Mouse (Mus musculus) stomach, embryonic 16.5 days (tissue): ENCODE measurements at regions not wholly inside any gene's neighbourhood (a gene's known extent, or its start where the extent isn't known, plus 50 kb on each side); places are given as distances from the start of the nearest gene placed in this dataset.

Experiments
- ATAC-seq: fragments of 200-750 bp; cut with Nextera tagmentation; 2 replicates; pipeline ENCODE4 v1.8.0; 2017; ENCODE audit warnings: moderate number of reproducible peaks, moderate TSS enrichment; ENCODE audit not compliant: insufficient read depth, low FRiP score
- H3K27ac ChIP-seq: fragments of 300-500 bp; sonication (generic); 2 replicates; pipeline ENCODE4 v1.5.1; 2014; ENCODE audit warnings: low read length
- H3K27me3 ChIP-seq: fragments of 300-500 bp; sonication (generic); 2 replicates; pipeline ENCODE4 v1.6.1; 2014; ENCODE audit warnings: low read length, control low read depth, mixed read lengths; ENCODE audit not compliant: control insufficient read depth, insufficient read depth
- H3K36me3 ChIP-seq: fragments of 300-500 bp; sonication (generic); 2 replicates; pipeline ENCODE4 v1.6.1; 2014; ENCODE audit warnings: low read length; ENCODE audit not compliant: control insufficient read depth, insufficient read depth
- H3K4me1 ChIP-seq: fragments of 300-500 bp; sonication (generic); 2 replicates; pipeline ENCODE4 v1.6.1; 2014; ENCODE audit warnings: low read length, control low read depth, mixed read lengths; ENCODE audit not compliant: control insufficient read depth, insufficient read depth
- H3K4me2 ChIP-seq: fragments of 300-500 bp; sonication (generic); 2 replicates; pipeline ENCODE4 v1.6.1; 2014; ENCODE audit warnings: low read depth, low read length, mixed read lengths
- H3K4me3 ChIP-seq: fragments of 300-500 bp; sonication (generic); replicated peaks from 2 replicates; pipeline ENCODE4 v1.5.1; 2014; ENCODE audit warnings: mild to moderate bottlenecking, low read length
- H3K9ac ChIP-seq: fragments of 300-500 bp; sonication (generic); 2 replicates; pipeline ENCODE4 v1.6.1; 2014; ENCODE audit warnings: low read length
- H3K9me3 ChIP-seq: fragments of 300-500 bp; sonication (generic); replicated peaks from 2 replicates; pipeline ENCODE4 v1.6.1; 2016; ENCODE audit warnings: low read length, control low read depth; ENCODE audit not compliant: control insufficient read depth
- WGBS: fragments of 180-500 bp; shearing (Covaris S2); extraction: QIAGEN DNeasy Blood & Tissue Kit; methylation state at CpG from one replicate; pipeline ENCODE4 v1.1.7; 2014; 5-methylcytosine and 5-hydroxymethylcytosine counted together

- H3K36me3 ChIP-seq: no peaks in the 10 kb centered on the region
- H3K9ac ChIP-seq: no peak overlapping the region
- no peaks in the 10 kb centered on the region for H3K9me3 ChIP-seq
- no peaks in the 10 kb centered on the region for H3K27me3 ChIP-seq
- H3K27ac ChIP-seq: no peak overlapping the region
- H3K4me3 ChIP-seq: no peak overlapping the region
- H3K4me2 ChIP-seq: no peak overlapping the region
- no peak for ATAC-seq
- H3K4me1 ChIP-seq: no peaks in the 10 kb centered on the region
Observed at GRCm38 (mm10) chr2:81089121-81089520, 472.1 kb downstream of the Nup35 start.

DNA sequence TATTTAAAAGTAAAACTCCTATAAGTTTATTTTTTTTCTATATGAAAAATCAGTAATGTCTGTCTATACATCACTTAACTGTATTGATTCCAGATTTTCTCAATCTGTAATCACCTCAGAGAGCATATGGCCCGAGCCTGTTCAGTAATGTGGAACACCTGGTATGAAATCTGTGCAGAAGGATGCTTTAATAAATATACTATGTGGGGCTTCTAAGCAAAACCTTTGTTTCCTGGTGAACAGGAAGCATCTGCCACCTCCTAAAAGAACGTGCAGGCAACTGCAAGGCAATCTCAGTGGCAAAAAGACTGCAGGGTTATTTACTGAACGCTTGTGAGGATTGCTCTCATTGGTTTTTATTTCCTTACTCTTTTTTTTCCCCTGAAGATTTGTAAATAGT is 488.8 kb downstream of the Nup35 start:
- whole genome bisulfite sequencing: 44% methylated on average over 3 of the region's 3 CpGs
- no peak overlapping the region for H3K9ac ChIP-seq
- H3K4me3 ChIP-seq: no peak overlapping the region
- H3K4me2 ChIP-seq: no peak overlapping the region
- no peaks in the 10 kb centered on the region for H3K36me3 ChIP-seq
- H3K27me3 ChIP-seq: no peaks in the 10 kb centered on the region
- no peaks in the 10 kb centered on the region for H3K4me1 ChIP-seq
- no peak overlapping the region for H3K27ac ChIP-seq
- ATAC-seq: no peak
- H3K9me3 ChIP-seq: no peaks in the 10 kb centered on the region

DNA sequence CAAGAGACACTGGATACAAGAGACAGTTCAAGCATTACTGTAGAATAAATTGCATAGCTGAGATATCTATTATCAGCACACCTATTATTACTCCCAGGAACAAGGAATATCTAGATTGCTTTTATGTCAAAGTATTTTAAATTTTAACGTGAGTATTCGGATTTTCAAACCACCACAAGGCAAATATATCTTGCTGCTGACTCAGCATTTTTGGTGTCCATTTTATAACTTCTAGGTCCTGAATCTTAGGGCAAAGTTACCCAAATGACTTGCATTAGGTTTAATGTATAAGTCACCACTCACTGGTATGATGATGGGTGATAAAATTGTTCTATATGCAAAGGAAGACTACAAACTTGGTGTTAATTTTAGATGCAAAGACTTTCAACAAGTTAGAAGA is 501.7 kb downstream of the Nup35 start:
- 88% methylated on average over 2 of the region's 2 CpGs for WGBS
- H3K27ac ChIP-seq: no peak overlapping the region
- H3K4me3 ChIP-seq: no peak overlapping the region
- no peak overlapping the region for H3K9ac ChIP-seq
- no peaks in the 10 kb centered on the region for H3K9me3 ChIP-seq
- no peaks in the 10 kb centered on the region for H3K27me3 ChIP-seq
- no peak overlapping the region for H3K4me2 ChIP-seq
- no peaks in the 10 kb centered on the region for H3K36me3 ChIP-seq
- H3K4me1 ChIP-seq: no peaks in the 10 kb centered on the region
- ATAC-seq: no peak

GRCm38 (mm10) chr2:81120460-81121051 is 503.5 kb downstream of the Nup35 start:
- Histone ChIP-seq H3K4me3 (no peak overlapping the region), H3K4me2 (no peak overlapping the region), H3K27ac (no peak overlapping the region), H3K36me3 (no peaks in the 10 kb centered on the region), H3K9ac (no peak overlapping the region), H3K27me3 (no peaks in the 10 kb centered on the region), H3K4me1 (no peaks in the 10 kb centered on the region), H3K9me3 (no peaks in the 10 kb centered on the region)
- no peak for ATAC-seq
- 70% methylated on average over 2 of the region's 2 CpGs for WGBS

- Histone ChIP-seq H3K9ac (no peak overlapping the region), H3K27me3 (no peaks in the 10 kb centered on the region), H3K27ac (no peak overlapping the region), H3K9me3 (no peaks in the 10 kb centered on the region), H3K36me3 (no peaks in the 10 kb centered on the region), H3K4me2 (no peak overlapping the region), H3K4me1 (no peaks in the 10 kb centered on the region), H3K4me3 (no peak overlapping the region)
- ATAC-seq: no peak
- WGBS: 79% methylated on average over 2 of the region's 2 CpGs
Observed at GRCm38 (mm10) chr2:81136473-81137082, 519.5 kb downstream of the Nup35 start.

GRCm38 (mm10) chr2:81143600-81143999 is 526.6 kb downstream of the Nup35 start:
- H3K9ac ChIP-seq: no peak overlapping the region
- ATAC-seq: peak; percentile 73; the same call in 1 of the 2 replicates

GRCm38 (mm10) chr2:81146458-81146857 is 529.4 kb downstream of the Nup35 start:
- no peaks in the 10 kb centered on the region for H3K27me3 ChIP-seq
- H3K27ac ChIP-seq: no peak overlapping the region
- no peaks in the 10 kb centered on the region for H3K36me3 ChIP-seq
- H3K9ac ChIP-seq: no peak overlapping the region
- H3K4me3 ChIP-seq: no peak overlapping the region
- no peaks in the 10 kb centered on the region for H3K9me3 ChIP-seq
- WGBS: 95% methylated on average over 1 of the region's 1 CpGs
- no peaks in the 10 kb centered on the region for H3K4me1 ChIP-seq
- ATAC-seq: no peak
- no peak overlapping the region for H3K4me2 ChIP-seq

More at GRCm38 (mm10) chr2:81143600-81143999, 526.6 kb downstream of the Nup35 start:
- no peak overlapping the region for H3K4me2 ChIP-seq
- H3K27me3 ChIP-seq: no peaks in the 10 kb centered on the region
- no peaks in the 10 kb centered on the region for H3K36me3 ChIP-seq
- no peaks in the 10 kb centered on the region for H3K9me3 ChIP-seq
- no peak overlapping the region for H3K4me3 ChIP-seq
- no peak overlapping the region for H3K27ac ChIP-seq
- WGBS: 28% methylated on average over 4 of the region's 4 CpGs
- no peaks in the 10 kb centered on the region for H3K4me1 ChIP-seq

- H3K27me3 ChIP-seq: no peaks in the 10 kb centered on the region
- no peak overlapping the region for H3K9ac ChIP-seq
- no peaks in the 10 kb centered on the region for H3K36me3 ChIP-seq
- H3K4me2 ChIP-seq: no peak overlapping the region
- WGBS: 85% methylated on average over 1 of the region's 1 CpGs
- ATAC-seq: no peak
- H3K27ac ChIP-seq: no peak overlapping the region
- H3K9me3 ChIP-seq: no peaks in the 10 kb centered on the region
- H3K4me3 ChIP-seq: no peak overlapping the region
- no peaks in the 10 kb centered on the region for H3K4me1 ChIP-seq
Observed at GRCm38 (mm10) chr2:81148112-81148511, 531.1 kb downstream of the Nup35 start.

GRCm38 (mm10) chr2:81182421-81182820 is 565.4 kb downstream of the Nup35 start:
- no peaks in the 10 kb centered on the region for H3K4me1 ChIP-seq
- no peak overlapping the region for H3K9ac ChIP-seq
- no peak overlapping the region for H3K27ac ChIP-seq
- no peak for ATAC-seq
- H3K36me3 ChIP-seq: no peaks in the 10 kb centered on the region
- H3K4me3 ChIP-seq: no peak overlapping the region
- WGBS: 96% methylated on average over 2 of the region's 2 CpGs
- no peak overlapping the region for H3K4me2 ChIP-seq
- no peaks in the 10 kb centered on the region for H3K27me3 ChIP-seq
- no peaks in the 10 kb centered on the region for H3K9me3 ChIP-seq
